Mouse (Mus musculus): ENCODE results near the gene Lsp1.

Lsp1 gene

DNA sequence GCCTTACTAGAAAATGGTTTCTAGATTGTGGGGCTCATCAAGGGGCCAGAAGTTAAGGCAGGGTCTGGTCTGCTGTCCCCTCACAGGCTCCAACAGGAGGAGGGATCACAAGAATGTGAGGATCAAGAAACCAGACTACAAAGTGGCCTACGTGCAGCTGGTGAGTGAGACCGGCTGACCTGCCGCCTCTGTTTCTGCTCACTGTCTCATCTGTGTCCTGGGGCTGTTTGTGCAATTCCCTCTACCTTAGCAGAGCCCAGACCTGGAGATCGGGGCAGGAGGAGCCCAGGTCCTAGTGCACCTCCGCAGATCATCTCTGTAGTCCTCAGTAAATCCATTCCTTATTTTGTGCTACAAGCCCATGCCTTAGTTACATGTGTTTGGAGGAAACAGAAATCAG lies 76.6 kb downstream of the Lsp1 start:
- no peak for DNase-seq (ENCODE audit: inconsistent age in 2 of 2, low spot score in 1 of 2)

DNA sequence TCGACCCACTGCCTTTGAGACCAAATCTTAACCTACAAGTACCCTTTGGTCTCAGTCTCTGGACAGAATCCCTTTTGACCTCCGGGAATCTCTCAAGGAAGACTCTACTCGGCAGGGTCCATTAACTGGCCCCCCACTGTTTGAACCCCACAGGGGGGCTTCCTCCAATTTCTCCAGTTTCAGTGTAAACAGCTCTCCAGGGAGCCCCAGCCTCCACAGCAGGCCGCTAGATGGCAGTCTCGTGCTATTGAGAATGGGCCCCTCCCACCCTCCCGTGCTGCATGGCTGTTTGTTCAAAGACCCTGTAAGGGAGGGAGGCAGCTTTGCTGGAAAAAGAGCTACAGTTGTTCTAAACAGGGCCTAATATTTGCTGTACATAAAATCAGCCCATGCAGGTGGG lies 77.3 kb downstream of the Lsp1 start:
- peak; percentile 22 to 79 for DNase-seq (ENCODE audit: inconsistent age in 2 of 2, low spot score in 1 of 2)

DNA sequence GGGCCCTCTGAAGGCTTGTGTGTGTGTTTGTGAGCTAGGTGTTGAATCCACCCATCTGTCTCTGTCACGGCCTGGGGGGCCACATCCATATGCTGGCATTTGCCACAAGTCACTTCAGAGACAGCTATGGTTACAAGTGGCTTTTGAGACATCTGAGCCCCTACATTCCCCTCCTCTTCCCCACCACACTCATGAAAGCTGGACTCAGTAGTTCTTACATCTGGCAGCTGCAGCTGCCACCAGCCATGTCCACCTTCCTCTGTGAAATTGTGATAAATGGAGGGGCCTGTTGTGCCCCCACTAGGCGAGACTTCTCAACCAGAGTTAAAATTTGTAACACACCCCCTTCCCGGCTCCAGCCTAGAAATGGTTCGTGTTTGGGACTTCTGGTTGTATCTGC lies 77.7 kb downstream of the Lsp1 start:
- no peak for DNase-seq (ENCODE audit: inconsistent age in 2 of 2, low spot score in 1 of 2)

DNA sequence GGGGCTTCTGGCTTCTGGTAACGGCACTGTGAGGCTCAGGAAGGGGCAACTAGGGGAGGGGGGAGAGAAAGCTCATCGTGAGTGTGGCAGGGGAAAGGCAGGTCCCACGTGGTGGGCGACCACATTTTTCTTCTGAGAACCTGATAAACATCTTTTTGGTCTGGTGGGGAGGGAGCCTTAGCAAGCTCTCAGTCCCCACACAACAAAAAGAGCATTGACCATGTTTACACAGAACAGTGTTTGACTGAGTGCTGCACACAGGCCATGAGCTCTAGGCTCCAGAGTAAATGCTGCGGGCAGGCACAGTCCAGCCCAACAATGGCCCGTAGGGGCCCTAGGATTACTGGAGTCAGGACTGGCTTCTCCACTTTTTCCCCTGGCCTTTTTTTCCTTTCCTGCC lies 78.2 kb downstream of the Lsp1 start:
- DNase-seq (ENCODE audit: inconsistent age in 2 of 2, low spot score in 1 of 2) = no peak

DNA sequence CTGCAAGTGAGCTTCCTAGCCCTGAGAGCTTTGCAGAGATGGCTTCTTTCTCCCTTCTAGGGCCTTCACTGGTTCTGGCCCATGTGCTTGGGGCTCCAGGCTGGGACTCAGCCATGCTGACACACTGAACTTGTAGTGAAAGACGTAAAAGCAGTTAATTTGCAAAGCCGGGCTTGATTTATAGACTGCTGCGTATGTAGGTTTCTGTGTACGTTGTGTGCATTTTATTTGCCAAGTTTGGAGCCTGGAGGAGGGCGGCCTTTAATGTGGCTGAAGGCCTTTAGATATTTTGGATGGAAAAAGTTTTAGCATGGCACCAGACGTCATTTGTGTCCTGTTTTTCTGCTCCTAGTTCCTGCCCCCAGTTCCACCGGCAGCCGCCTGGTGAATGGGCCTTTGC lies 79.2 kb downstream of the Lsp1 start:
- DNase-seq (ENCODE audit: inconsistent age in 2 of 2, low spot score in 1 of 2) = no peak

DNA sequence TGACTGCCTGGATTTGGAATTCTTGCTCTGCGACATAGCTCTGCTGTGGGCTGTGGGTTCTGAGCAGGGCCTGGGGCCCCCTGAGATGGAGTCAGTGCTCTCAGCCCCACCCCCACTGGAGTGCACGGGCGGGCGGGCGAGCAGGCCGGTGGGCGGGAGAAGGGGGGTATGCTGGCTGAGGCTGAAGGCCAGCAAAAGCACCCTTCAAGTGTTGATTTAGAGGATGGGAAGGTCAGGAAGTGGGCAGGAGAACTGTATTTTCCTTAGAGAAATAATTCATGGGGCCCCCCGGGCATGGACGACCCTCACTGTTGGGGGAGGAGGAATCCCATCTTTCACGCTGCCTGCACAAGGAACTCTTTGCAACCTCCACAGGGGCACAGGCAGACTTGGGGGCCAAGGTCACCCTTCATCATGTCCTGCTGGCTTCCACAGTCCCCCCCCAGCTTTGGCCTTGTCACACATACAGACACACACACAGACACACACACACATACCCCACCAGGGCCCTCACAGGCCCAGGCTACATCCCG lies 82.2 kb downstream of the Lsp1 start:
- peak in 1 of 2 experiments; percentile 39 for DNase-seq (ENCODE audit: inconsistent age in 2 of 2, low spot score in 1 of 2)

Data from adrenal gland, adult (tissue).